Mouse (Mus musculus): ENCODE measurements around the gene Arl4d. TPM values are rescaled to one million over a fixed set of nuclear protein-coding genes. Genes with fewer than 3 reads are reported as not detected.
"Not testable (repeated sequence)": the region's sequence is repeated elsewhere in the genome, so short reads cannot be mapped to it uniquely, and the experiment has no call there.

Arl4d gene
- total RNA-seq (2021) (10 to 100 TPM; 10.8 to 16.6 TPM), polyA plus RNA-seq (2012; rRNA removed) (4.0 and 4.8 TPM in 2 replicates)
- long read RNA-seq, partial matches to known transcripts = 0 of 1 reads
- long read RNA-seq, other reads (novel, unspliced or antisense) = 0 of 1 reads

- peak; percentile 97 for DNase-seq
Observed at GRCm38 (mm10) chr11:101664825-101665635, at the start of gene Arl4d. TSS of gene Arl4d (plus strand) at chr11:101665541.

GRCm38 (mm10) chr11:101616104-101616503 lies 49.2 kb upstream of the Arl4d start:
- no peak for DNase-seq

- no peak for DNase-seq
Observed at GRCm38 (mm10) chr11:101616948-101617767, 48.2 kb upstream of the Arl4d start.

- peak; percentile 51 for DNase-seq
Observed at GRCm38 (mm10) chr11:101617849-101618248, 47.5 kb upstream of the Arl4d start.

- DNase-seq = peak; percentile 71
Observed at GRCm38 (mm10) chr11:101618596-101618995, 46.7 kb upstream of the Arl4d start.

GRCm38 (mm10) chr11:101620022-101620655 lies 45.2 kb upstream of the Arl4d start:
- not testable (repeated sequence) for DNase-seq

- no peak for DNase-seq
Observed at GRCm38 (mm10) chr11:101626649-101626994, 38.7 kb upstream of the Arl4d start.

GRCm38 (mm10) chr11:101626995-101627856 lies 38.1 kb upstream of the Arl4d start, which contains the start of gene Rdm1:
TSS of gene Rdm1 (plus strand) at chr11:101627195.
- DNase-seq = peak; percentile 88

GRCm38 (mm10) chr11:101627857-101628559 lies 37.3 kb upstream of the Arl4d start:
- DNase-seq = peak; percentile 91

- not testable (repeated sequence) for DNase-seq
Observed at GRCm38 (mm10) chr11:101628733-101629417, 36.5 kb upstream of the Arl4d start.

- DNase-seq = no peak
Observed at GRCm38 (mm10) chr11:101635660-101636059, 29.7 kb upstream of the Arl4d start.

- DNase-seq = no peak
Observed at GRCm38 (mm10) chr11:101639761-101640160, 25.6 kb upstream of the Arl4d start.

GRCm38 (mm10) chr11:101640857-101641709 lies 24.3 kb upstream of the Arl4d start:
- peak; percentile 84 for DNase-seq

GRCm38 (mm10) chr11:101641710-101642642 lies 23.4 kb upstream of the Arl4d start:
- peak; percentile 43 for DNase-seq

GRCm38 (mm10) chr11:101642931-101643330 lies 22.4 kb upstream of the Arl4d start:
- DNase-seq = no peak

GRCm38 (mm10) chr11:101644591-101644990 lies 20.8 kb upstream of the Arl4d start:
- no peak for DNase-seq

GRCm38 (mm10) chr11:101645043-101645410 lies 20.3 kb upstream of the Arl4d start:
- DNase-seq = not testable (repeated sequence)
